Mouse (Mus musculus) liver, embryonic 11.5 days (tissue): ENCODE data around the gene Zdhhc20. TPM values are rescaled to one million over a fixed set of nuclear protein-coding genes. Genes with fewer than 3 reads are reported as not detected.
"Not testable (repeated sequence)": the region's sequence is repeated elsewhere in the genome, so short reads cannot be mapped to it uniquely, and the experiment has no call there.

Experiments
- ATAC-seq: fragments of 200-750 bp; cut with Nextera tagmentation; replicated peaks from 2 replicates; pipeline ENCODE4 v1.8.0; 2017; ENCODE audit warnings: moderate number of reproducible peaks, mild to moderate bottlenecking, moderate TSS enrichment, moderate library complexity; ENCODE audit not compliant: low FRiP score
- DNase-seq: peaks from one replicate; pipeline ENCODE4 v3.0.0-alpha.2; 2017; ENCODE audit warnings: low spot score
- H3K27ac ChIP-seq: fragments of 300-500 bp; sonication (generic); 2 replicates; pipeline ENCODE4 v1.5.1; 2014; ENCODE audit warnings: mild to moderate bottlenecking, low read depth, low read length, control low read depth
- H3K27me3 ChIP-seq: fragments of 300-500 bp; sonication (generic); replicated peaks from 2 replicates; pipeline ENCODE4 v1.6.1; 2014; ENCODE audit warnings: low read length, mixed read lengths; ENCODE audit not compliant: control insufficient read depth, insufficient read depth
- H3K36me3 ChIP-seq: fragments of 300-500 bp; sonication (generic); 2 replicates; pipeline ENCODE4 v1.6.1; 2014; ENCODE audit warnings: mild to moderate bottlenecking, low read length, moderate library complexity, mixed read lengths; ENCODE audit not compliant: control insufficient read depth, insufficient read depth
- H3K4me1 ChIP-seq: fragments of 300-500 bp; sonication (generic); replicated peaks from 2 replicates; pipeline ENCODE4 v1.6.1; 2014; ENCODE audit warnings: low read length, mixed read lengths; ENCODE audit not compliant: control insufficient read depth, insufficient read depth
- H3K4me2 ChIP-seq: fragments of 300-500 bp; sonication (generic); 2 replicates; pipeline ENCODE4 v1.6.1; 2014; ENCODE audit warnings: mild to moderate bottlenecking, control low read depth, moderate library complexity
- H3K4me3 ChIP-seq: fragments of 300-500 bp; sonication (generic); 2 replicates; pipeline ENCODE4 v1.5.1; 2014; ENCODE audit warnings: low read depth, low read length, control low read depth
- H3K9ac ChIP-seq: fragments of 300-500 bp; sonication (generic); 2 replicates; pipeline ENCODE4 v1.6.1; 2014; ENCODE audit warnings: low read depth, low read length, control low read depth
- H3K9me3 ChIP-seq: fragments of 300-500 bp; sonication (generic); 2 replicates; pipeline ENCODE4 v1.6.1; 2016; ENCODE audit warnings: low read length, inconsistent platforms, mixed read lengths; ENCODE audit not compliant: control insufficient read depth
- WGBS: fragments of 180-500 bp; shearing (Covaris S2); extraction: QIAGEN DNeasy Blood & Tissue Kit; methylation state at CpG from one replicate; pipeline ENCODE4 v1.1.7; 2014; 5-methylcytosine and 5-hydroxymethylcytosine counted together
- polyA plus RNA-seq: library from polyadenylated mRNA; unstranded; fragments of >200 nt; fragmentation: Nextera tagmentation; extraction: Ambion mirVana; gene quantifications from 2 replicates; pipeline ENCODE4 v1.2.1, GENCODE M21; 2014

Gene Zdhhc20
- polyA plus RNA-seq, 1 experiment from 2014 or later: 32.2 TPM

DNA sequence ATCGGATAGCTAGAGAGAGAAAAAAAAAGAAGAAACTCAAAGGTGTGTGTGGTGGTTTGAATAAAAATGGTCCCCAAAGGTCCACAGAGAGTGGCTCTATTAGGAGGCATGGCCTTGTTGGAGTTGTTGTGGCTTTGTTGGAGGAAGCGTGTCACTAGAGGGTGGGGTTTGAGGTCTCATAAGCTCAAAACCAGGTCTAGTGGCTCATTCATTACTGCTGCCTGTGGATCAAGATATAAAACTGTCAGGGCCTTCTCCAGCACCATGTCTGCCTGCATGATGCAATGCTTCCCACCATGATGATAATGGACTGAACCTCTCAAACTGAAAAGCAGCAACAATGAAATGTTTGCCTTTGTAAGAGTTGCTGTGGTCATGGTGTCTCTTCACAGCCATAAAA lies 31.5 kb downstream of the Zdhhc20 start:
- WGBS: 88% methylated on average over 2 of the region's 2 CpGs
- H3K9ac ChIP-seq: no peak overlapping the region
- no peak overlapping the region for H3K4me2 ChIP-seq
- H3K4me3 ChIP-seq: no peak overlapping the region
- H3K9me3 ChIP-seq: no peaks in the 10 kb centered on the region
- no peak overlapping the region for H3K27ac ChIP-seq
- ATAC-seq: no peak
- H3K36me3 ChIP-seq: peaks cover 7% of the 10 kb centered on the region
- no peaks in the 10 kb centered on the region for H3K4me1 ChIP-seq
- no peak for DNase-seq
- H3K27me3 ChIP-seq: no peaks in the 10 kb centered on the region

- not testable (repeated sequence) for H3K9me3 ChIP-seq, H3K27ac ChIP-seq, H3K4me1 ChIP-seq, H3K4me2 ChIP-seq, DNase-seq, H3K27me3 ChIP-seq, H3K4me3 ChIP-seq, H3K9ac ChIP-seq, H3K36me3 ChIP-seq, ATAC-seq
These were observed 34.0 kb downstream of the Zdhhc20 start for GRCm38 (mm10) chr14:57856037-57856436.

GRCm38 (mm10) chr14:57852961-57853360 lies 37.1 kb downstream of the Zdhhc20 start:
- H3K9me3 ChIP-seq: no peaks in the 10 kb centered on the region
- no peak overlapping the region for H3K4me3 ChIP-seq
- DNase-seq: no peak
- H3K27ac ChIP-seq: no peak overlapping the region
- ATAC-seq: no peak
- no peaks in the 10 kb centered on the region for H3K27me3 ChIP-seq
- no peaks in the 10 kb centered on the region for H3K4me1 ChIP-seq
- no peak overlapping the region for H3K9ac ChIP-seq
- H3K4me2 ChIP-seq: no peak overlapping the region
- 84% methylated on average over 2 of the region's 2 CpGs for WGBS
- peaks cover 2% of the 10 kb centered on the region; the same call in 1 of the 2 replicates for H3K36me3 ChIP-seq

- 83% methylated on average over 3 of the region's 3 CpGs for WGBS
- Histone ChIP-seq H3K27ac (no peak overlapping the region), H3K36me3 (no peaks in the 10 kb centered on the region), H3K27me3 (no peaks in the 10 kb centered on the region), H3K9me3 (no peaks in the 10 kb centered on the region), H3K4me3 (no peak overlapping the region), H3K4me2 (no peak overlapping the region), H3K4me1 (no peaks in the 10 kb centered on the region), H3K9ac (no peak overlapping the region)
- DNase-seq (no peak), ATAC-seq (no peak)
These were observed 39.7 kb downstream of the Zdhhc20 start for GRCm38 (mm10) chr14:57850330-57850729.

GRCm38 (mm10) chr14:57848646-57849045 lies 41.4 kb downstream of the Zdhhc20 start:
- H3K36me3 ChIP-seq: no peaks in the 10 kb centered on the region

DNA sequence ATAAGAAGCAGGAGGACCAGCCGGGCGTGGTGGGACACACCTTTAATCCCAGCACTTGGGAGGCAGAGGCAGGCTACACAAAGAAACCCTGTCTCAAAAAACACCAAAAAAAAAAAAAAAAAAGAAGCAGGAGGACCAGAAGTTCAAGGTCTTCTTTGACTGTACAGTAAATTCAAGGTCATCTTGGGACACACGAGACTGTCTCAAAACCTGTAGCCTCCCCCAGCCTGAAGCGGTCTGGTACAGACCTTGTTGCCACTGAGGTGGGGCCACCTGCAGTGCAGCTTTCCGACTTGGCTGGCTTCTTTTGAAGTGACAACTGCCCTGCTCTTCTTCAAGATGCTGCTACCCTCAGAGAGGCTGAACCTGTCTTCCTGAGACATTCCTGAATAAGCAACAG lies 42.0 kb downstream of the Zdhhc20 start:
- 82% methylated on average over 5 of the region's 5 CpGs for WGBS
- H3K36me3 ChIP-seq: not testable (repeated sequence)

More at GRCm38 (mm10) chr14:57848646-57849045, 41.4 kb downstream of the Zdhhc20 start:
- Histone ChIP-seq H3K4me1 (no peaks in the 10 kb centered on the region), H3K27me3 (no peaks in the 10 kb centered on the region), H3K4me3 (no peak overlapping the region), H3K4me2 (no peak overlapping the region), H3K9ac (no peak overlapping the region), H3K9me3 (no peaks in the 10 kb centered on the region), H3K27ac (no peak overlapping the region)
- 96% methylated on average over 2 of the region's 2 CpGs for WGBS
- no peak for DNase-seq
- ATAC-seq: no peak

GRCm38 (mm10) chr14:57844535-57844934 lies 45.5 kb downstream of the Zdhhc20 start:
- Histone ChIP-seq H3K9ac (no peak overlapping the region), H3K27ac (no peak overlapping the region), H3K4me1 (no peaks in the 10 kb centered on the region), H3K36me3 (no peaks in the 10 kb centered on the region), H3K4me2 (no peak overlapping the region), H3K27me3 (no peaks in the 10 kb centered on the region), H3K4me3 (no peak overlapping the region), H3K9me3 (no peaks in the 10 kb centered on the region)
- DNase-seq: no peak
- WGBS: 75% methylated on average over 3 of the region's 3 CpGs
- ATAC-seq: no peak

More for the DNA sequence above, 42.0 kb downstream of the Zdhhc20 start:
- not testable (repeated sequence) for ATAC-seq, H3K9ac ChIP-seq, DNase-seq, H3K27me3 ChIP-seq, H3K9me3 ChIP-seq, H3K27ac ChIP-seq, H3K4me3 ChIP-seq, H3K4me2 ChIP-seq, H3K4me1 ChIP-seq

DNA sequence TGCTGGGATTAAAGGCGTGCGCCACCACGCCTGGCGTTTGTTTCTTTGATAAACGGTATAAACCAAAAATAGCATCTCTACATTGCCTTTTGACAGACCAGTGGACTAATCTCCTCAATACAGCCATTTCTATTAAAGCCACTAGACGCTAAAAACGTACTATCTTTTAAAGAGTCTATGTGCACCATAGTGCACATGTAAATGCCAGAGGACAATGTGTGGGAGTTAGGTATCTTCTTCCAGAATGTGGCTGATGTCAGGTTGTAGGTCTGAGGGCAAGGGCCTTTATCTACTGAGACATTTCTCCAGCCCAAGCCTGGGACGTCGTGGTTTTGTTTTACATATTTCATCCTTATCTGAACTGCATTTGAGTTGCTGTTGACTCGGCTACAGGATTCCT lies 54.9 kb downstream of the Zdhhc20 start:
- H3K4me3 ChIP-seq: no peak overlapping the region
- H3K27ac ChIP-seq: no peak overlapping the region
- no peak overlapping the region for H3K9ac ChIP-seq
- H3K4me2 ChIP-seq: no peak overlapping the region
- 0 out of 2 replicates have a peak, but pooled peaks cover 4% of the 10 kb centered on the region for H3K4me1 ChIP-seq
- no peaks in the 10 kb centered on the region for H3K27me3 ChIP-seq
- ATAC-seq: peak; percentile 93
- peaks cover 7% of the 10 kb centered on the region for H3K36me3 ChIP-seq
- 48% methylated on average over 10 of the region's 10 CpGs for WGBS
- H3K9me3 ChIP-seq: no peaks in the 10 kb centered on the region
- no peak for DNase-seq

DNA sequence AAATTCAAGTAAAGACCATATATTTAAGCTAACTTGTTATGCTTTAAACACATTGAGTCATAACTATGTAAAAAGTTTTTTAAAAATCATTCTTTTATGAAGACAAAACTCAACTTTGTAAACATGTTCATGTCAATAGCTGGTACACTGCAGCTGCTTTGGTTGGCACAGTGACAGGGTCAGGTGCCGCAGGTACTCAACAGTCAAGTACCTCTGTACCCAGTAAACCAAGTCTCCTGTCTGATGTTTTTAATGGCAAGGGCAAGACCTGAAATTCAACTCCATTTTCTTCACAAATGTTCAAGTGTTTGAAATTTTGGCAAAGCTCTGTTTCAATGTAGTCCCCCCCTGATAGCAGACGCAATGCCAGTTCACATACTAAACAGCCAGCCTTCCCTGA lies 56.5 kb downstream of the Zdhhc20 start:
- Histone ChIP-seq H3K27me3 (no peaks in the 10 kb centered on the region), H3K27ac (no peak overlapping the region), H3K4me1 (0 out of 2 replicates have a peak, but pooled peaks cover 4% of the 10 kb centered on the region), H3K4me3 (no peak overlapping the region), H3K36me3 (peaks cover 7% of the 10 kb centered on the region), H3K4me2 (no peak overlapping the region), H3K9ac (no peak overlapping the region), H3K9me3 (no peaks in the 10 kb centered on the region)
- ATAC-seq (no peak), DNase-seq (no peak)
- 96% methylated on average over 2 of the region's 2 CpGs for WGBS
